Mouse (Mus musculus) central nervous system, embryonic 18 days (tissue): Measurements from ENCODE around the gene Smarcc1. TPM values are rescaled to one million over a fixed set of nuclear protein-coding genes. Genes with fewer than 3 reads are reported as not detected.

ENCODE experiments used
- polyA plus RNA-seq: library from polyadenylated mRNA; depleted of rRNA; stranded (reverse); fragments of >200 nt; gene quantifications from 2 replicates; pipeline ENCODE4 v1.2.3, GENCODE M21; 2012; rRNA removed

The Smarcc1 gene
- polyA plus RNA-seq: 48.2 and 49.7 TPM in 2 replicates

GRCm38 (mm10) chr9:110116977-110117778, at the start of gene Smarcc1:
Gene Smarcc1, plus strand, starts transcription at chr9:110117708.

DNA sequence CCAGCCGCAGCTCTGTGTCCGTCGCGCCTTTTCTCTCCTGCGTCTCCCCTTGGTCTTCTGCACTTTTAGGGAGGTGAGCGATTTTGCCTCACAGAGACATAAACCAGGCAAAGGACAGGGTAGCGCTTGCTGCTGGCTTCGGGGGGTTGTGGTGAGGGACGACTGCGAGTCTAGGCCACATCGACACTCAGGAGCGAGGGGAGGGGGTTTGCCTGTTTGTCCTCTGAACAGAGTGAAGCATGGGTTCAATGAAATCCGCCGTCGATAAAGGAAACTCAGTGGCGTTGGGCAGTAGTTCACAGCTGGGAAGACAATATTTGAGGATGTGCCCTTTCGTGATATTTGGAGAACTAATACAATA, 251 bp downstream of the Smarcc1 start, which contains the start of gene Dhx30:
Gene Dhx30 (minus strand): TSS at position 52 of the 361 bp plus-strand sequence.

DNA sequence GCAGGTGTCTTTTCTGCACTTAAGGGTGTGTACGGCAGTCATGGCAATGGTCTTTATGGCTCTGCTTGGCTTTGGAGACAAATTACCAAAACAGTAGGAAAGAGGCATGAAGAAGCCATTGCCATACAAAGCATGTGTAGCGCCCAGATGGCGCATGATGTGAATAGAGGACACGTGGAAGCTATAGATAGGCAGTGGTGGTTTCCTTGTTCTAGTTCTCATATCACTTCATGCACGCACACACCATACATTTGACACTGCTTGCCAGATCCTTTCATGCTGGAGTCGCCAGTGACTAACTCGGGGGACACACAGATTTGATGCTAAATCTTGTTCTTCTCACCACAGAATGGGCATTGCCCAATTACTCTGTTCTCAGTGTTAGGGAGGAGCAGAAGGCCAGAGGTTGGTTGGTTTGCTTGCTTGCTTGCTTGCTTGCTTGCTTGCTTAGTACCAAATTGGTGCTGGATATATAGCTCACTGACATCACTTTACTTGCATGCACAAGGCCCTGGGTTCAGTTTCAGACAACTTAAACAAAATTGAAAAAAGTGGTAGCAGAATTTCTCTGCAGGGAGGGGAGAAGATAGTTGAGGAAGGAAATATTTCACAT, 125.8 kb downstream of the Smarcc1 start, which contains the start of gene Cspg5:
Gene Cspg5 (plus strand): TSS at position 563 of the 613 bp plus-strand sequence.

Other genes starting within 250 kb of the Smarcc1 start
- gene Cdc25a, start 242.1 kb upstream of the Smarcc1 start, polyA plus RNA-seq: 8.9 and 9.4 TPM in 2 replicates
- gene Map4, start 186.2 kb upstream of the Smarcc1 start, polyA plus RNA-seq: 209 and 216 TPM in 2 replicates
- 194 TPM in 2 replicates for gene Dhx30, start 122 bp downstream of the Smarcc1 start, polyA plus RNA-seq
- 267 and 276 TPM in 2 replicates for gene Cspg5, start 126.1 kb downstream of the Smarcc1 start, polyA plus RNA-seq
- gene Elp6, start 187.5 kb downstream of the Smarcc1 start, polyA plus RNA-seq: 41.7 and 43.5 TPM in 2 replicates
- gene Scap, start 215.6 kb downstream of the Smarcc1 start, polyA plus RNA-seq: 26.9 and 35.5 TPM in 2 replicates